Mouse (Mus musculus) forebrain, embryonic 11.5 days (tissue): ENCODE data around the gene Ankrd13b. TPM values are rescaled to one million over a fixed set of nuclear protein-coding genes. Genes with fewer than 3 reads are reported as not detected.
"Not testable (repeated sequence)": the region's sequence is repeated elsewhere in the genome, so short reads cannot be mapped to it uniquely, and the experiment has no call there.

Experiments used
- ATAC-seq: fragments of 200-750 bp; cut with Nextera tagmentation; replicated peaks from 2 replicates; pipeline ENCODE4 v1.8.0; 2017; ENCODE audit warnings: moderate TSS enrichment; ENCODE audit not compliant: low FRiP score
- DNase-seq: peaks from one replicate; pipeline ENCODE4 v3.0.0-alpha.2; 2017; ENCODE audit warnings: low spot score
- H3K27ac ChIP-seq: fragments of 300-500 bp; sonication (generic); 2 replicates; pipeline ENCODE4 v1.5.1; 2014; ENCODE audit warnings: low read depth, low read length
- H3K27me3 ChIP-seq: fragments of 300-500 bp; sonication (generic); 2 replicates; pipeline ENCODE4 v1.6.1; 2014; ENCODE audit warnings: mild to moderate bottlenecking, low read length, mixed read lengths; ENCODE audit not compliant: control insufficient read depth, insufficient read depth
- H3K36me3 ChIP-seq: fragments of 300-500 bp; sonication (generic); 2 replicates; pipeline ENCODE4 v1.6.1; 2014; ENCODE audit warnings: mild to moderate bottlenecking, low read length, moderate library complexity, mixed read lengths; ENCODE audit not compliant: control insufficient read depth, insufficient read depth
- H3K4me1 ChIP-seq: fragments of 300-500 bp; sonication (generic); replicated peaks from 2 replicates; pipeline ENCODE4 v1.6.1; 2014; ENCODE audit warnings: low read length, mixed read lengths; ENCODE audit not compliant: control insufficient read depth, insufficient read depth
- H3K4me2 ChIP-seq: fragments of 300-500 bp; sonication (generic); 2 replicates; pipeline ENCODE4 v1.6.1; 2014; ENCODE audit warnings: low read depth, mild to moderate bottlenecking, low read length, moderate library complexity, mixed read lengths; ENCODE audit not compliant: severe bottlenecking
- H3K4me3 ChIP-seq: fragments of 300-500 bp; sonication (generic); 2 replicates; pipeline ENCODE4 v1.5.1; 2014; ENCODE audit warnings: low read depth, low read length
- H3K9ac ChIP-seq: fragments of 300-500 bp; sonication (generic); 2 replicates; pipeline ENCODE4 v1.6.1; 2014; ENCODE audit warnings: low read length
- H3K9me3 ChIP-seq: fragments of 300-500 bp; sonication (generic); 2 replicates; pipeline ENCODE4 v1.6.1; 2016; ENCODE audit warnings: low read length, mixed read lengths; ENCODE audit not compliant: control insufficient read depth
- WGBS: fragments of 180-500 bp; shearing (Covaris S2); extraction: QIAGEN DNeasy Blood & Tissue Kit; methylation state at CpG from one replicate; pipeline ENCODE4 v1.1.7; 2014; 5-methylcytosine and 5-hydroxymethylcytosine counted together
- polyA plus RNA-seq: library from polyadenylated mRNA; unstranded; fragments of >200 nt; fragmentation: Nextera tagmentation; extraction: Ambion mirVana; gene quantifications from 2 replicates; pipeline ENCODE4 v1.2.1, GENCODE M21; 2014

Gene Ankrd13b
- polyA plus RNA-seq, result 19.0 and 22.0 TPM in 2 replicates

GRCm38 (mm10) chr11:77489591-77490235 lies at the start of gene Ankrd13b:
Gene Ankrd13b (minus strand): TSS chr11:77489678.
- DNase-seq (peak; percentile 91), ATAC-seq (peak; percentile 45; the same call in 1 of the 2 replicates)
- peak within 1 kb of the TSS; percentile 93 for H3K4me3 ChIP-seq
- under 1% methylated on average over 49 of the region's 87 CpGs for WGBS
- peak within 1 kb of the TSS; percentile 94 for H3K9ac ChIP-seq
- no peaks in the 10 kb centered on the region for H3K36me3 ChIP-seq
- H3K4me2 ChIP-seq, result peak within 1 kb of the TSS; percentile 83
- H3K4me1 ChIP-seq, result peaks cover 57% of the 10 kb centered on the region
- peak within 1 kb of the TSS; percentile 59 for H3K27ac ChIP-seq
- H3K9me3 ChIP-seq, result no peaks in the 10 kb centered on the region
- no peaks in the 10 kb centered on the region for H3K27me3 ChIP-seq

DNA sequence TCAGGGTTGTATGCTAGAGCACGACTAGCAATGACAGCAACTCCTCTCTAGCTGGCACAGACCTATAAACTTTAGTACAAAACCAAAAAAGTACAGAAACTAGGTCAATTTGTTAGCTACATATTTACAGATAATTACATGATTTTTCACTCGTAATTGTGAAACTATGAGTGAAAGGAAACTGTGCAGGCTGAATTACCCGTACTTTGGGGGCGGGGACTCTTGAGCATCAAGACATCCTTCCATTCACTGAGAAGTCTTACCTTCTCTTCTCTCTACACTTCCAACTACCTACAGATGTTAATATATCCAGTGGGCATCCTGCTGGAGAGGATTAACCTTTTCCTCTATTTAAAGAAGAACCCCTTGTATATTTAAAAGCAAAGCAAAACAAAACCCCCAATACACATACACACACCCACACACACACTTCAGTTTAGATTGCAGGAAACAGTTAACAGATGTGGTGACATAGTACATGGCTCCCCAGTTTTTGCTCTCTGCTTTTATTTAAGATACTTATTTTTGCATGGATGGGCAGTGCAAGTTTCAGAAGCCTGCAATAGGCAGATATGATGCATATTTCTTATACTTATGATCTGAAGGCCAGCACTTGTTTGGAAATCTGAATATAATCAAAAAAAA lies 42.8 kb upstream of the Ankrd13b start:
- 91% methylated on average over 4 of the region's 4 CpGs for WGBS
- DNase-seq, result no peak

GRCm38 (mm10) chr11:77530862-77531261 lies 41.4 kb upstream of the Ankrd13b start:
- H3K4me2 ChIP-seq, result no peak overlapping the region
- 92% methylated on average over 2 of the region's 2 CpGs for WGBS
- H3K9me3 ChIP-seq, result no peaks in the 10 kb centered on the region

More for the DNA sequence above, 42.8 kb upstream of the Ankrd13b start:
- H3K9ac ChIP-seq, result no peak overlapping the region
- no peak overlapping the region for H3K4me3 ChIP-seq
- H3K4me2 ChIP-seq, result no peak overlapping the region
- H3K27ac ChIP-seq, result no peak overlapping the region
- no peaks in the 10 kb centered on the region for H3K4me1 ChIP-seq
- no peak for ATAC-seq
- no peaks in the 10 kb centered on the region for H3K36me3 ChIP-seq
- no peaks in the 10 kb centered on the region for H3K9me3 ChIP-seq
- no peaks in the 10 kb centered on the region for H3K27me3 ChIP-seq

GRCm38 (mm10) chr11:77529644-77530043 lies 40.2 kb upstream of the Ankrd13b start:
- no peak overlapping the region for H3K9ac ChIP-seq
- no peak for DNase-seq
- no peaks in the 10 kb centered on the region for H3K36me3 ChIP-seq
- no peak overlapping the region for H3K27ac ChIP-seq
- H3K4me1 ChIP-seq, result no peaks in the 10 kb centered on the region
- no peaks in the 10 kb centered on the region for H3K9me3 ChIP-seq
- no peak overlapping the region for H3K4me3 ChIP-seq
- H3K4me2 ChIP-seq, result no peak overlapping the region
- WGBS, result 87% methylated on average over 3 of the region's 3 CpGs
- no peak for ATAC-seq
- H3K27me3 ChIP-seq, result no peaks in the 10 kb centered on the region

More at GRCm38 (mm10) chr11:77530862-77531261, 41.4 kb upstream of the Ankrd13b start:
- Histone ChIP-seq H3K4me3 (no peak overlapping the region), H3K27ac (no peak overlapping the region), H3K27me3 (no peaks in the 10 kb centered on the region), H3K9ac (no peak overlapping the region), H3K36me3 (no peaks in the 10 kb centered on the region), H3K4me1 (no peaks in the 10 kb centered on the region)
- DNase-seq (no peak), ATAC-seq (no peak)

DNA sequence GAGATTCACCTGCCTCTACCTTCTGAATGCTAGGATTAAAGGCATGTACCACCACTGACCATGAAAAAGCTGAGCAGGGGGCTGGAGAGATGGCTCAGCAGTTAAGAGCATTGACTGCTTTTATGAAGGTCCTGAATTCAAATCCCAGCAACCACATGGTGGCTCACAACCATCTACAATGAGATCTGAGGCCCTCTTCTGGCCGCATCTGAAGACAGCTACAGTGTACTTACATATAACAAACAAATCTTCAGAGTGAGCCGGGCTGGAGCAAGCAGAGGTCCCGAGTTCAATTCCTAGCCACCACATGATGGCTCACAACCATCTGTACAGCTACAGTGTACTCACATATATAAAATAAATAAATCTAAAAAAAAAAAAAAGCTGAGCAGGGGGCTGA lies 38.9 kb upstream of the Ankrd13b start:
- not testable (repeated sequence) for ATAC-seq, DNase-seq, H3K27me3 ChIP-seq, H3K36me3 ChIP-seq, H3K4me1 ChIP-seq, H3K4me2 ChIP-seq, H3K4me3 ChIP-seq, H3K9me3 ChIP-seq, H3K27ac ChIP-seq, H3K9ac ChIP-seq
- 88% methylated on average over 3 of the region's 3 CpGs for WGBS

GRCm38 (mm10) chr11:77525804-77526486 lies 36.5 kb upstream of the Ankrd13b start:
- ATAC-seq (no peak), DNase-seq (no peak)
- H3K4me2 ChIP-seq, result no peak overlapping the region
- no peaks in the 10 kb centered on the region for H3K4me1 ChIP-seq
- 82% methylated on average over 3 of the region's 3 CpGs for WGBS
- H3K36me3 ChIP-seq, result no peaks in the 10 kb centered on the region
- H3K27ac ChIP-seq, result no peak overlapping the region
- no peak overlapping the region for H3K4me3 ChIP-seq
- H3K9ac ChIP-seq, result no peak overlapping the region
- H3K9me3 ChIP-seq, result no peaks in the 10 kb centered on the region
- no peaks in the 10 kb centered on the region for H3K27me3 ChIP-seq

GRCm38 (mm10) chr11:77520601-77521529 lies 31.4 kb upstream of the Ankrd13b start:
- WGBS, result 53% methylated on average over 5 of the region's 5 CpGs
- Histone ChIP-seq H3K9me3 (no peaks in the 10 kb centered on the region), H3K4me3 (no peak overlapping the region), H3K36me3 (no peaks in the 10 kb centered on the region), H3K4me1 (peaks cover 4% of the 10 kb centered on the region), H3K4me2 (no peak overlapping the region), H3K27me3 (peaks cover 6% of the 10 kb centered on the region), H3K27ac (no peak overlapping the region), H3K9ac (no peak overlapping the region)
- DNase-seq (peak; percentile 51), ATAC-seq (no peak)

DNA sequence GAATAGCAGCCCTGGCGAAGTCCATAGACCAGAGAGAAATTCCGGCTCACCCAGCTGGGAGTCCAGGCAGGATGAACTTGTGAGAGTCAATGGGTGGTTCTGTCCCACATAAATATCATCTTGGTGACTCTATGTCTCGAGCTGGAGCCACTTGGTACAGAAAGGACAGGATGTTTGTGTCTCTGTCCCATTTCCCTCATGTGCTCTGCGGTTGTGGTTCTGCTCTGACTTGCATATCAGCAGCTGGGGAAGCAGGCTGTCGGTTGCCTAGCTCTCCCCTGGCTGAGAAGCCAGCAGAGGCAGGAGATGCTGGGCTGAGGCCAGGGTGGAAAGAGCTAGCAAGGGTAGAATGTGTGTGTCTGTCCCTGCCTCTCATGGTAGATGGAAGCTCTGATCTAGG lies 29.6 kb upstream of the Ankrd13b start, which contains the start of gene Gm10392:
Gene Gm10392 (minus strand): TSS at position 156 of the 400 bp plus-strand sequence.
- Histone ChIP-seq H3K4me2 (no peak within 1 kb of the TSS), H3K27ac (no peak within 1 kb of the TSS), H3K9me3 (no peaks in the 10 kb centered on the region), H3K36me3 (no peaks in the 10 kb centered on the region), H3K4me3 (no peak within 1 kb of the TSS), H3K4me1 (peaks cover 19% of the 10 kb centered on the region), H3K27me3 (peaks cover 9% of the 10 kb centered on the region), H3K9ac (no peak within 1 kb of the TSS)
- ATAC-seq, result no peak
- DNase-seq, result no peak
- WGBS, result 87% methylated on average over 5 of the region's 5 CpGs
